Mouse (Mus musculus) forebrain, embryonic 15.5 days (tissue): ENCODE data around the gene Med12. TPM values are rescaled to one million over a fixed set of nuclear protein-coding genes. Genes with fewer than 3 reads are reported as not detected.
A peak's percentile ranks its signal among the peaks of the same experiment; 100 is the strongest.

ENCODE experiments used
- ATAC-seq: fragments of 200-750 bp; cut with Nextera tagmentation; replicated peaks from 2 replicates; pipeline ENCODE4 v1.8.0; 2017; ENCODE audit warnings: mild to moderate bottlenecking, moderate TSS enrichment, moderate library complexity
- H3K27ac ChIP-seq: fragments of 300-500 bp; sonication (generic); replicated peaks from 2 replicates; pipeline ENCODE4 v1.5.1; 2015; ENCODE audit warnings: mild to moderate bottlenecking, inconsistent platforms
- H3K27me3 ChIP-seq: fragments of 300-500 bp; sonication (generic); 2 replicates; pipeline ENCODE4 v1.6.1; 2015; ENCODE audit warnings: inconsistent platforms
- H3K36me3 ChIP-seq: fragments of 300-500 bp; sonication (generic); 2 replicates; pipeline ENCODE4 v1.6.1; 2015; ENCODE audit warnings: mild to moderate bottlenecking, inconsistent platforms
- H3K4me1 ChIP-seq: fragments of 300-500 bp; sonication (generic); 2 replicates; pipeline ENCODE4 v1.6.1; 2015; ENCODE audit warnings: inconsistent platforms
- H3K4me2 ChIP-seq: fragments of 300-500 bp; sonication (generic); replicated peaks from 2 replicates; pipeline ENCODE4 v1.6.1; 2015; ENCODE audit warnings: mild to moderate bottlenecking, inconsistent platforms
- H3K4me3 ChIP-seq: fragments of 300-500 bp; sonication (generic); 2 replicates; pipeline ENCODE4 v1.5.1; 2015; ENCODE audit warnings: mild to moderate bottlenecking, inconsistent platforms
- H3K9ac ChIP-seq: fragments of 300-500 bp; sonication (generic); replicated peaks from 2 replicates; pipeline ENCODE4 v1.6.1; 2015; ENCODE audit warnings: mild to moderate bottlenecking, inconsistent platforms
- H3K9me3 ChIP-seq: fragments of 300-500 bp; sonication (generic); 2 replicates; pipeline ENCODE4 v1.6.1; 2016; ENCODE audit warnings: inconsistent platforms
- WGBS: fragments of 180-500 bp; shearing (Covaris S2); methylation state at CpG from one replicate; pipeline ENCODE4 v1.1.7; 2015; ENCODE audit warnings: mixed read lengths; 5-methylcytosine and 5-hydroxymethylcytosine counted together
- polyA plus RNA-seq: library from polyadenylated mRNA; unstranded; fragments of >200 nt; fragmentation: Nextera tagmentation; extraction: Ambion mirVana; gene quantifications from 2 replicates; pipeline ENCODE4 v1.2.1, GENCODE M21; 2015

Gene Med12
- polyA plus RNA-seq, 1 experiment from 2014 or later: 21.6 TPM

DNA sequence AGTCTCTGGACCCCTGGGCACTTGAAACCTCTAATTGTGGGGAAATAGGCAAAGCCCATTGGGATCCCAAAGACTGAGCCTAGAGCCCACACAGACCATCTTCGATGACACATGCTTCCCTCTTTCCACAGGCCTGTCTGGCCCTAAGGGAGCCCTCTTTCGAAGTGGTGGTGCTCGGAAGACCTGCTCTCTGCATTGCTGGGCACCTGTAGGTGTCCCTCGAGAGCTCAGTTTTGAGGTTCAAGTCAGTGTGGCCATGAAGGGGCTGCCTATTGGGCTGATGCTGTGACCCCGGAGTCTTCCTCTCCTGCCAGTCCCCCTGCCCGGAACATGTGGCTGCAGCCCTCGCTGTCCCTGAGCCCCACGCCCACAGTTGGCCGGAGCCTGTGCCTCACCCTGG lies 27.8 kb downstream of the Med12 start:
- H3K4me3 ChIP-seq: peak overlapping the region; percentile 55
- H3K9me3 ChIP-seq: no peaks in the 10 kb centered on the region
- no peak overlapping the region for H3K27ac ChIP-seq
- peaks cover 2% of the 10 kb centered on the region; the same call in 1 of the 2 replicates for H3K36me3 ChIP-seq
- no peak for ATAC-seq
- peak overlapping the region; percentile 32; the same call in 1 of the 2 replicates for H3K9ac ChIP-seq
- peaks cover 37% of the 10 kb centered on the region for H3K4me1 ChIP-seq
- 67% methylated on average over 9 of the region's 9 CpGs for WGBS
- no peaks in the 10 kb centered on the region for H3K27me3 ChIP-seq
- peak overlapping the region; percentile 46 for H3K4me2 ChIP-seq

- no peak for ATAC-seq
- Histone ChIP-seq H3K9ac (no peak overlapping the region), H3K4me3 (no peak overlapping the region), H3K27me3 (no peaks in the 10 kb centered on the region), H3K27ac (no peak overlapping the region), H3K9me3 (no peaks in the 10 kb centered on the region), H3K4me2 (no peak overlapping the region), H3K4me1 (peaks cover 37% of the 10 kb centered on the region), H3K36me3 (0 out of 2 replicates have a peak, but pooled peaks cover 3% of the 10 kb centered on the region)
- 39% methylated on average over 2 of the region's 2 CpGs for WGBS
Observed at GRCm38 (mm10) chrX:101304646-101305045, 30.8 kb downstream of the Med12 start.

DNA sequence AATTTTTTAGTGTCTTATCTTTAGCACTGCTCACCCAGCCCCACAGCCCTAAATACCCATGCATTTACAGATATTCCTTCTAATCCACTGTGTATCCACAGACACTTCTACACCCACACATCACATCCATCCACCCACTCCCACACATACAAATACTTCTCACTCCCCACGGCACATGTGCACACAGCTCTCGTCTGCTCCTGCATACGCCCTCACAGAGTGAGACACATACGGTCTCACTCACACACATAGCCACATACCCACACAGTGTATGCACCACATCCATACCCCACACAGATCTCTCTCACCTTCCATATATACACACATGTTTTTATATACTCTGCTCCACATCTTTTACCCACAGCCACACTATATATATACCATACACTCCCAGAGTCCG lies 35.5 kb downstream of the Med12 start:
- Histone ChIP-seq H3K9ac (no peak overlapping the region), H3K4me3 (no peak overlapping the region), H3K9me3 (no peaks in the 10 kb centered on the region), H3K27ac (no peak overlapping the region), H3K36me3 (peaks cover 17% of the 10 kb centered on the region; the same call in 1 of the 2 replicates), H3K4me1 (peaks cover 13% of the 10 kb centered on the region; the same call in 1 of the 2 replicates), H3K27me3 (no peaks in the 10 kb centered on the region), H3K4me2 (no peak overlapping the region)
- no peak for ATAC-seq
- WGBS: 92% methylated on average over 5 of the region's 5 CpGs

DNA sequence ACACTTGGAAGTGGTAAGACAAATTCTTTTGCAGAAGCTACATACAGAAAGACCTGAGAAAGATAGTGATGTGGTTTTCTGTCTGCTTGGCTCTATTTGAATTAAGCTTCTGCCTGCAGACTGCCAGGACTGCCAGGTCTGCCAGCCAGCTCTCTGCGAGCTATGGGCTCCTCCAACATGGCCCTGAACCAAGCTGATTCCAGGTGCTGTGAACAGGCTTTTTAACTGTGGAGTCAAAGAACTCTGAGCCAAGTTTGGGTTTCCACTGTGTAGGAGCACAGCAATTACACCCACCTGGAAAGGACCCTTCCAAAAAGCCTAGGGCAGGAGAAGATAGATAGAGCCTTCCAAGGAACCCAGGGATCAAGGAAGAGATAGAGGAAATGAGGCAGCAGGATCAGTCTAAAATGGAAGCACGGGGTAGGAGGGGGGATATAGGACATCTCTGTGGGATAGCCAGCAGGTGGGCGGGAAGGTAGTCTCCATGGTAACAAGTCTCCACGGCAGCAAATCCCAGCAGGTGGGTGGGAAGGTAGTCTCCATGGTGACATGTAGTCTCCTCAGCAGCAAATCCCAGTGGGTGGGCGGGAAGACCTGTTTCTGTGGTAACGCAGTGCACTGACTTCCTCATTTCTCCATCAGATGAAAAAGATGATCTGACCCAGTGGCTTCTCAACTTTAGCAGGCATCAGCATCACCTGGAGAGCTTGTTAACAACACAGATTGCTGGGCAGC lies 40.0 kb downstream of the Med12 start:
- Histone ChIP-seq H3K9ac (no peak overlapping the region), H3K4me2 (no peak overlapping the region), H3K27me3 (no peaks in the 10 kb centered on the region), H3K4me3 (no peak overlapping the region), H3K9me3 (no peaks in the 10 kb centered on the region), H3K36me3 (peaks cover 20% of the 10 kb centered on the region; the same call in 1 of the 2 replicates), H3K27ac (no peak overlapping the region), H3K4me1 (0 out of 2 replicates have a peak, but pooled peaks cover 9% of the 10 kb centered on the region)
- WGBS: 28% methylated on average over 6 of the region's 6 CpGs
- ATAC-seq: peak; percentile 71

GRCm38 (mm10) chrX:101319775-101320174 lies 45.9 kb downstream of the Med12 start:
- no peak for ATAC-seq
- WGBS: 88% methylated on average over 12 of the region's 12 CpGs

DNA sequence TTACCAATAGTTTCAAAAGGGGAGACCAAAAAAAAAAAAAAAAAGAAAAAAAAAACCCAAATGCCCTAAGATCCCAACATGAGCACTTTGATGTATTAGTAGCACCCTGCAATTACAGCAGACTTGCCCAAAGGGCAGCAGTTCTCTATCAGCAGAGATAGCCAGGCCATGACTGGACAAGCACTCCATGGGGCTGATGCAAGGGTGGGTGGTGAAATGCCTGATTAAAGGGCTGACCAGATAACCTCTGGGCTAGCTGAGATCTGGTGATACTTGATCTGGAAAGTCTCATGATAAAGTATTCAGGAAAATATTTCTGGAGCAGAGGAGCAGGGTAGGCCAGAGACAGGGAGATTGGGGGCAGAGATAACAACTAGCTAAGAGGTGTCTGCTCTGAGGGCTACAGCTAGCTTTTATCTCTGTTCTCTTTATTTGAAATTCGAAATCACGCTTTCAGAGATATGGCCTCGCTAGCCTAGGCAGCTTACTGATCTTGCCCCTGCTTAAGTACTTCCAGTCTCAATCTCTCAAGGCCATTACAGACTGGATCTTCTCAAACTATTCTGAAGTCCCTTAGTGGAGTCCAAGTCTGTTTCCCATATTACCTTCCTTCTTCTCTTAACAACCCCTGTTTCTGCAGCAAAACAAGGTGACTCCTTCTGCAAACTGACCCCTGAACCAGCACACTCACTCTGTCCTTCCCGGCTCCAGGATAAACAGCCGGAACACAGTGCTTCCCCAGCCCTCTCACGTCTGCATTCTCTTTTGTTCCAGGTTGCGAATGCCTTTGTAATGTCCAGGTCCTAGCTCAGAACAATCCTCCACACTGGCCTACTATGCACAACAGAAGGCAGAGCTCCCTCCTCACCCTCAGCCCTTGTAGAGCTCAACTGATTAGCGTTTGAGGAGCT lies 52.4 kb downstream of the Med12 start:
- H3K4me2 ChIP-seq: no peak overlapping the region
- no peak for ATAC-seq
- H3K9ac ChIP-seq: no peak overlapping the region
- H3K27ac ChIP-seq: no peak overlapping the region
- H3K4me3 ChIP-seq: no peak overlapping the region
- H3K36me3 ChIP-seq: 0 out of 2 replicates have a peak, but pooled peaks cover 3% of the 10 kb centered on the region
- WGBS: 66% methylated on average over 8 of the region's 8 CpGs
- no peaks in the 10 kb centered on the region for H3K9me3 ChIP-seq
- H3K27me3 ChIP-seq: no peaks in the 10 kb centered on the region
- H3K4me1 ChIP-seq: no peaks in the 10 kb centered on the region; the same call in 1 of the 2 replicates

More at GRCm38 (mm10) chrX:101319775-101320174, 45.9 kb downstream of the Med12 start:
- H3K27ac ChIP-seq: no peak overlapping the region
- no peaks in the 10 kb centered on the region for H3K9me3 ChIP-seq
- H3K36me3 ChIP-seq: peaks cover 8% of the 10 kb centered on the region; the same call in 1 of the 2 replicates
- H3K27me3 ChIP-seq: no peaks in the 10 kb centered on the region
- H3K9ac ChIP-seq: no peak overlapping the region
- H3K4me1 ChIP-seq: no peaks in the 10 kb centered on the region
- H3K4me2 ChIP-seq: no peak overlapping the region
- H3K4me3 ChIP-seq: no peak overlapping the region

GRCm38 (mm10) chrX:101329372-101330028 lies 55.7 kb downstream of the Med12 start:
- no peak overlapping the region for H3K4me3 ChIP-seq
- peak overlapping the region; percentile 65 for H3K27ac ChIP-seq
- peaks cover 3% of the 10 kb centered on the region; the same call in 1 of the 2 replicates for H3K4me1 ChIP-seq
- 30% methylated on average over 10 of the region's 10 CpGs for WGBS
- H3K36me3 ChIP-seq: no peaks in the 10 kb centered on the region
- no peak overlapping the region for H3K9ac ChIP-seq
- no peaks in the 10 kb centered on the region for H3K9me3 ChIP-seq
- no peaks in the 10 kb centered on the region for H3K27me3 ChIP-seq
- ATAC-seq: no peak
- no peak overlapping the region for H3K4me2 ChIP-seq

- 41% methylated on average over 9 of the region's 9 CpGs for WGBS
- Histone ChIP-seq H3K4me1 (peaks cover 3% of the 10 kb centered on the region; the same call in 1 of the 2 replicates), H3K4me2 (peak overlapping the region; percentile 42), H3K27me3 (no peaks in the 10 kb centered on the region), H3K9me3 (no peaks in the 10 kb centered on the region), H3K27ac (peak overlapping the region; percentile 90), H3K9ac (peak overlapping the region; percentile 45), H3K36me3 (no peaks in the 10 kb centered on the region), H3K4me3 (peak overlapping the region; percentile 41)
- peak; percentile 39 for ATAC-seq
Observed at GRCm38 (mm10) chrX:101332031-101332374, 58.2 kb downstream of the Med12 start.

DNA sequence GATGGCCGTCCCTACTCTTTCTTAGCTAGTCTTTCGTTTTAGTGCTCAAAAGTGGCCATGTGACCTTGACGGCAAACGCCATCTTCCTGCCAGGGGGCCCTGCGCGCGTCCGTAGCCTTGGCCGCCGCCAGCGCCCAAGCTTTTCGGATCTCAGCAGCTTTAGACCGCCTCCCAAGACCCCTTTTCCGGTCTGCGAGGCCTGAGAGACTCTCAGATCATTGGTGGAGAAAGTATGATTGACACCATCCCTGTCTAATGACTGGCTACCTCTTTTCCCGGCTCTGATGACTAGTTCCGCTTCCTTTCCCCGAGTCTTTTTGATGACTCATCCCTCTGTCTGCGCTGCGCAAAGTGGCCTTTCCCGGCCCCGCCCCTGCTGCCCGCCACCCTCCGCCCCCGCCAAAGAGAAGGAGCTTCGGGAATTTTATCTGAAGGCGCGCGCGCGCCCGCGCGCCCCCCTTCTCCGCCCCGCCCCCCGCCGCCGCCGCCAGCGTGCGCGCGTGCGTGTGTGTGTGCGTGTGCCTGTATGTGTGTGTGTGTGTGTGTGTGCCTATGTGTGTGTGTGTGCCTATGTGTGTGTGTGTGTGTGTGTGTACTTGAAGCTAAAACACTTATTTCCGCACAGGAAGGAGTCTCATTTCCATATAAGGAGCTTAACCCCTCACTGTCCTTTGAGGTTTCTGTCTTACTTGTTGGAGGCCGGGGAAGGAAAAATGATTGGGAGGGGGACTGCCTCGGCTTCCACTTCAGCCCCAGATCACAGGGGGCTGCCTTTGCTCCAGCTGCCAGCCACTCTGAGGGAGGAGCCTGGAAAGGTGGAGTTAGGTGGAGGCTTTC lies 58.8 kb downstream of the Med12 start:
- 17% methylated on average over 29 of the region's 49 CpGs for WGBS
- peak; percentile 97 for ATAC-seq
- Histone ChIP-seq H3K9me3 (no peaks in the 10 kb centered on the region), H3K4me1 (peaks cover 3% of the 10 kb centered on the region; the same call in 1 of the 2 replicates), H3K9ac (peak overlapping the region; percentile 45), H3K4me3 (peak overlapping the region; percentile 41), H3K27ac (peak overlapping the region; percentile 90), H3K4me2 (peak overlapping the region; percentile 48), H3K27me3 (no peaks in the 10 kb centered on the region), H3K36me3 (no peaks in the 10 kb centered on the region)

DNA sequence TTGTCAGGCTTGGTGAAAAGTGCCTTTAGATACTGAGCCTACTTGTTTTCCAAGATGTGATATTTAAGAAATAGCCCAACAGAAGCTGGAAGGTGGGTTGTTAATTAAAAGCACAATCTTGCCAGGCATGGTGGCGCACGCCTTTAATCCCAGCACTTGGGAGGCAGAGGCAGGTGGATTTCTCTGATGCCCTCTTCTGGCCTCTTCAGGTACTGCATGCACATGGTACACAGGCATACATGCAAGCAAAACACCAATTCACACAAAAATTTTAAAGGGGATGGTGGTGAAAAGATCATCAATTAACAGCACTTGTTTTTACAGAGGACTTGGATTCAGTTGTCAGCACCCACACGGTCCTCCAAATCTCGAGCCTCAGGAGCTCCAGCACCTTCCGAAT lies 60.8 kb downstream of the Med12 start:
- H3K9me3 ChIP-seq: no peaks in the 10 kb centered on the region
- H3K36me3 ChIP-seq: no peaks in the 10 kb centered on the region
- 83% methylated on average over 5 of the region's 5 CpGs for WGBS
- no peaks in the 10 kb centered on the region for H3K27me3 ChIP-seq
- H3K4me3 ChIP-seq: no peak overlapping the region
- no peak for ATAC-seq
- H3K9ac ChIP-seq: no peak overlapping the region
- no peak overlapping the region for H3K4me2 ChIP-seq
- H3K27ac ChIP-seq: no peak overlapping the region
- peaks cover 3% of the 10 kb centered on the region; the same call in 1 of the 2 replicates for H3K4me1 ChIP-seq

DNA sequence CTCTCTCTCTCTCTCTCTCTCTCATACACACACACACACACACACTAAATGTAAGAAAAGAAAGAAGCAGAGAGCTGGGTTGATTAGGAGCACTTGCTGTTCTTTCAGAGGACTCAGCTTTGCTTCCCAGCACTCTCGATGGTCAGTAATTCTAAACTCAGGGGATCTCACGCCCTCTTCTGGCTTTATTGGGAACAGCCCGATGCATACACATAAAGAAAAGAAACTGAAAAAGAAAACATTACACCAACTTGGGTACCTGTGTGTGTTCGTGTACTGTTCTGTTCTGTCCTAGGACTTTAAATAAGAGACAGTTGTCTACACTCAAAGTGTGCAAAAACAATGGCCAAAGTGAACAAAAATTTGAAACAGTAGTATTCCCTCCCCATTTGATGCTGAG lies 64.8 kb downstream of the Med12 start:
- Histone ChIP-seq H3K27ac (no peak overlapping the region), H3K9me3 (no peaks in the 10 kb centered on the region), H3K9ac (no peak overlapping the region), H3K27me3 (no peaks in the 10 kb centered on the region), H3K36me3 (no peaks in the 10 kb centered on the region), H3K4me2 (no peak overlapping the region), H3K4me1 (no peaks in the 10 kb centered on the region), H3K4me3 (no peak overlapping the region)
- ATAC-seq: no peak
- 57% methylated on average over 4 of the region's 4 CpGs for WGBS
